Mouse (Mus musculus): ENCODE measurements around the gene Rai1. TPM values are rescaled to one million over a fixed set of nuclear protein-coding genes. Genes with fewer than 3 reads are reported as not detected.

Gene Rai1
- total and polyA plus RNA-seq, 3 experiments, result 6.6 to 22.6 (median 15.4) TPM

DNA sequence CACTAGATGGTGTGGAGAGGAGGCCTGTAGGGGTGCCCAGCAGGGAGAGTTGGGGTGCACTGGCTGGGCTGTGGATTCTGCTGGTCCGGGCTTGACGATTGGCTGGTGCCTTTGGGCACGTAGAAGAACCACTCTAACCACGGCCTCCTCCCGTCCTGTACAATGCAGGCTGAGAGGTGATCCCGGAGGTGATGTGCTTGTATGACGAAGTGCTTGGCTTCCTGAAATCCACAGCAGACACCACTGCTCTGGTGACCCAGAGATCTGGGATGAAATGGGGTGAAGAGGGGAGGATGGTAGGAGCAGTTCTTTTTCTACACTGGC is 36.4 kb downstream of the Rai1 start:
- DNase-seq (ENCODE audit: extremely low read depth), result no peak
- H3K79me2 ChIP-seq (replicated peaks; ENCODE audit: control insufficient read depth, extremely low read depth, insufficient read depth, poor library complexity, severe bottlenecking), result no peaks in the 10 kb centered on the region
- no peak for TF ChIP-seq ZNF384 (IDR thresholded peaks at IDR 0.05; ENCODE audit: low read depth, low read length)
- TF ChIP-seq CTCF (conservative IDR thresholded peaks at IDR 0.05 in 1 of 2, IDR thresholded peaks at IDR 0.05 in 1 of 2; ENCODE audit: low read depth in 2 of 2, low read length in 2 of 2), result no peak
- no peak for TF ChIP-seq NRF1 (IDR thresholded peaks at IDR 0.05; ENCODE audit: low read depth, low read length)
- TF ChIP-seq ELF1 (IDR thresholded peaks at IDR 0.05; ENCODE audit: low read depth, low read length), result no peak
- no peak for TF ChIP-seq CHD2 (IDR thresholded peaks at IDR 0.05; ENCODE audit: low read length)
- no peak for TF ChIP-seq SMC3 (IDR thresholded peaks at IDR 0.05; ENCODE audit: low read depth, low read length)
- no peak for TF ChIP-seq BHLHE40 (IDR thresholded peaks at IDR 0.05; ENCODE audit: low read depth, low read length)
- no peak for TF ChIP-seq SIN3A (IDR thresholded peaks at IDR 0.05; ENCODE audit: low read length)
- TF ChIP-seq RAD21 (IDR thresholded peaks at IDR 0.05; ENCODE audit: low read depth, low read length), result no peak
- no peak for TF ChIP-seq POLR2AphosphoS2 (IDR thresholded peaks at IDR 0.05; ENCODE audit: low read depth, low read length)
- no peak for TF ChIP-seq TBP (conservative IDR thresholded peaks at IDR 0.05; ENCODE audit: low read depth, low read length)
- TF ChIP-seq PAX5 (IDR thresholded peaks at IDR 0.05; ENCODE audit: low read length), result no peak
- TF ChIP-seq E2F4 (IDR thresholded peaks at IDR 0.05; ENCODE audit: insufficient replicate concordance, low read depth, low read length), result no peak
- no peak for TF ChIP-seq RCOR1 (conservative IDR thresholded peaks at IDR 0.05; ENCODE audit: low read depth, low read length)
- no peak for TF ChIP-seq ZKSCAN1 (IDR thresholded peaks at IDR 0.05; ENCODE audit: borderline replicate concordance, low read depth, low read length)
- TF ChIP-seq MAFK (IDR thresholded peaks at IDR 0.05; ENCODE audit: insufficient replicate concordance, low read length), result no peak
- no peak for TF ChIP-seq USF2 (conservative IDR thresholded peaks at IDR 0.05; ENCODE audit: low read depth, low read length)
- TF ChIP-seq ETS1 (conservative IDR thresholded peaks at IDR 0.05; ENCODE audit: low read depth, low read length), result no peak
- no peak for TF ChIP-seq IRF4 (IDR thresholded peaks at IDR 0.05; ENCODE audit: low read depth, low read length)
- in situ Hi-C loops (cut with MboI; ENCODE audit: low pct_ligation_motif_present, low pct_unique_long_range_greater_than_20kb, low sequenced_read_pairs) (no loop called here), dilution Hi-C loops (cut with MboI; ENCODE audit: extremely low pct_ligation_motif_present, extremely low pct_unique_long_range_greater_than_20kb, low sequenced_read_pairs) (no loop called here)
- no peak overlapping the region for H3K4me3 ChIP-seq (replicated peaks in 1 of 3; ENCODE audit: low read depth in 2 of 3, low read length in 2 of 3, poor library complexity in 1 of 3)
- H3K9ac ChIP-seq (ENCODE audit: insufficient read depth, low read depth), result no peak overlapping the region
- H3K4me2 ChIP-seq (ENCODE audit: insufficient read depth, low read depth, poor library complexity, severe bottlenecking), result no peak overlapping the region
- peaks cover 7% of the 10 kb centered on the region for H3K9me3 ChIP-seq (replicated peaks; ENCODE audit: low read length)
- no peak overlapping the region for H3K27ac ChIP-seq (ENCODE audit: insufficient read depth, low read depth)
- peaks cover 3 to 11% of the 10 kb centered on the region in 2 experiments; a peak in 3 of 4 replicates for H3K4me1 ChIP-seq (ENCODE audit: control insufficient read depth in 1 of 2, insufficient read depth in 2 of 2)
- no peaks in the 10 kb centered on the region for H3K27me3 ChIP-seq (replicated peaks)
- peaks cover 10 to 84% of the 10 kb centered on the region in 2 experiments for H3K36me3 ChIP-seq (replicated peaks in 1 of 2; ENCODE audit: control insufficient read depth in 1 of 2, insufficient read depth in 1 of 2, low read length in 1 of 2)

DNA sequence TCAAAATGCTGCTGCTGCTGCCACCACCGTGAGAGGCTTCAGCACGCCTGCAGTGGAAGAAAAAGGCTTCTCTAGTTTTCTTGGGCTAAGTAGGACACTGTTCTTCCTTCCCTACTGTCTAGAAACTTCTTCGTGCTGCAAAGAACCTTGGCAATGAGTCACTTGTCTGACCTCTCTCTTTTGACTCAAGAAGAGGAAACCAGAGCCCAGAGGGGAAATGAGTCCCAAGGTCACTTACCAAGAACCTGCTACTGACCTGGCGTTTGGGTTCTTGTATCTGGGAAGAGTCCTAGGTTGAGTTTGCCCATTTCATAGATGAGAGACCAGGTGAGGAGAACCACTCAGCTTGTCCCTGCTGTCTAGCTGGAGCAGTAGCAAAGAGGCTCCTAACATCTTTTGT is 38.3 kb downstream of the Rai1 start:
- H3K36me3 ChIP-seq (replicated peaks in 1 of 2; ENCODE audit: control insufficient read depth in 1 of 2, insufficient read depth in 1 of 2, low read length in 1 of 2), result peaks cover 10 to 92% of the 10 kb centered on the region in 2 experiments
- no peak overlapping the region for H3K4me2 ChIP-seq (ENCODE audit: insufficient read depth, low read depth, poor library complexity, severe bottlenecking)
- DNase-seq (ENCODE audit: extremely low read depth), result no peak
- H3K27ac ChIP-seq (ENCODE audit: insufficient read depth, low read depth), result no peak overlapping the region
- dilution Hi-C loops (cut with MboI; ENCODE audit: extremely low pct_ligation_motif_present, extremely low pct_unique_long_range_greater_than_20kb, low sequenced_read_pairs), result no loop called here
- H3K4me3 ChIP-seq (replicated peaks in 1 of 3; ENCODE audit: low read depth in 2 of 3, low read length in 2 of 3, poor library complexity in 1 of 3), result no peak overlapping the region
- no peaks in the 10 kb centered on the region for H3K79me2 ChIP-seq (replicated peaks; ENCODE audit: control insufficient read depth, extremely low read depth, insufficient read depth, poor library complexity, severe bottlenecking)
- no peaks in the 10 kb centered on the region for H3K4me1 ChIP-seq (ENCODE audit: control insufficient read depth in 1 of 2, insufficient read depth in 2 of 2)
- peaks cover 7% of the 10 kb centered on the region for H3K9me3 ChIP-seq (replicated peaks; ENCODE audit: low read length)
- no peak for TF ChIP-seq BHLHE40 (IDR thresholded peaks at IDR 0.05; ENCODE audit: low read depth, low read length)
- no peak for TF ChIP-seq MAZ (IDR thresholded peaks at IDR 0.05; ENCODE audit: low read depth, low read length)
- no peak for TF ChIP-seq USF2 (conservative IDR thresholded peaks at IDR 0.05; ENCODE audit: low read depth, low read length)
- no peak for TF ChIP-seq ELF1 (IDR thresholded peaks at IDR 0.05; ENCODE audit: low read depth, low read length)
- no peak for TF ChIP-seq TBP (conservative IDR thresholded peaks at IDR 0.05; ENCODE audit: low read depth, low read length)
- no peak for TF ChIP-seq PAX5 (IDR thresholded peaks at IDR 0.05; ENCODE audit: low read length)
- no peak for TF ChIP-seq MYC (IDR thresholded peaks at IDR 0.05; ENCODE audit: low read depth, low read length)
- no peak for TF ChIP-seq ZNF384 (IDR thresholded peaks at IDR 0.05; ENCODE audit: low read depth, low read length)
- no peak for TF ChIP-seq CHD2 (IDR thresholded peaks at IDR 0.05; ENCODE audit: low read length)
- TF ChIP-seq SIN3A (IDR thresholded peaks at IDR 0.05; ENCODE audit: low read length), result no peak
- TF ChIP-seq POLR2A (IDR thresholded peaks at IDR 0.05; ENCODE audit: low read depth, low read length), result no peak
- no peak for TF ChIP-seq KAT2A (IDR thresholded peaks at IDR 0.05; ENCODE audit: insufficient replicate concordance, low read length)
- no peak for TF ChIP-seq ZKSCAN1 (IDR thresholded peaks at IDR 0.05; ENCODE audit: borderline replicate concordance, low read depth, low read length)
- no peak for TF ChIP-seq SMC3 (IDR thresholded peaks at IDR 0.05; ENCODE audit: low read depth, low read length)
- no peak for TF ChIP-seq JUN (IDR thresholded peaks at IDR 0.05; ENCODE audit: insufficient read depth, low read depth, low read length)
- no peak overlapping the region for H3K9ac ChIP-seq (ENCODE audit: insufficient read depth, low read depth)
- no peaks in the 10 kb centered on the region for H3K27me3 ChIP-seq (replicated peaks)
- in situ Hi-C loops (cut with MboI; ENCODE audit: low pct_ligation_motif_present, low pct_unique_long_range_greater_than_20kb, low sequenced_read_pairs), result no loop called here

Data from CH12.LX (cell line).